Mouse (Mus musculus) lung, postnatal 0 days (tissue): ENCODE measurements around the gene Nckap5. TPM values are rescaled to one million over a fixed set of nuclear protein-coding genes. Genes with fewer than 3 reads are reported as not detected.
"Not testable (repeated sequence)": the region's sequence is repeated elsewhere in the genome, so short reads cannot be mapped to it uniquely, and the experiment has no call there.

Source experiments
- ATAC-seq: fragments of 200-750 bp; cut with Nextera tagmentation; 2 replicates; pipeline ENCODE4 v1.8.0; 2017; ENCODE audit warnings: moderate library complexity
- DNase-seq: peaks from one replicate; pipeline ENCODE4 v3.0.0-alpha.2; 2016; ENCODE audit warnings: low spot score
- H3K27ac ChIP-seq: fragments of 300-500 bp; sonication (generic); 2 replicates; pipeline ENCODE4 v1.5.1; 2014; ENCODE audit warnings: antibody characterized with exemption, mild to moderate bottlenecking, low read length, mixed read lengths
- H3K27me3 ChIP-seq: fragments of 300-500 bp; sonication (generic); replicated peaks from 2 replicates; pipeline ENCODE4 v1.6.1; 2014; ENCODE audit warnings: low read length, mixed read lengths; ENCODE audit not compliant: insufficient read depth
- H3K36me3 ChIP-seq: fragments of 300-500 bp; sonication (generic); 2 replicates; pipeline ENCODE4 v1.6.1; 2014; ENCODE audit warnings: low read length, mixed read lengths; ENCODE audit not compliant: insufficient read depth
- H3K4me1 ChIP-seq: fragments of 300-500 bp; sonication (generic); 2 replicates; pipeline ENCODE4 v1.6.1; 2014; ENCODE audit warnings: antibody characterized with exemption, low read depth, low read length, mixed read lengths; ENCODE audit not compliant: insufficient read depth
- H3K4me2 ChIP-seq: fragments of 300-500 bp; sonication (generic); replicated peaks from 2 replicates; pipeline ENCODE4 v1.6.1; 2014; ENCODE audit warnings: low read depth, mild to moderate bottlenecking, low read length, moderate library complexity, mixed read lengths
- H3K4me3 ChIP-seq: fragments of 300-500 bp; sonication (generic); 2 replicates; pipeline ENCODE4 v1.5.1; 2014; ENCODE audit warnings: low read depth, low read length
- H3K9ac ChIP-seq: fragments of 300-500 bp; sonication (generic); replicated peaks from 2 replicates; pipeline ENCODE4 v1.6.1; 2014; ENCODE audit warnings: low read depth, mild to moderate bottlenecking
- H3K9me3 ChIP-seq: fragments of 300-500 bp; sonication (generic); 2 replicates; pipeline ENCODE4 v1.6.1; 2016; ENCODE audit warnings: low read length, mixed read lengths
- CTCF ChIP-seq: IDR thresholded peaks from 2 replicates; pipeline ENCODE4 v1.5.1; 2016; ENCODE audit warnings: antibody characterized with exemption, mild to moderate bottlenecking
- EP300 ChIP-seq: IDR thresholded peaks from 2 replicates; pipeline ENCODE4 v1.6.1; 2016; ENCODE audit warnings: antibody characterized with exemption, mild to moderate bottlenecking, control low read depth
- WGBS: fragments of 180-500 bp; shearing (Covaris S2); extraction: QIAGEN DNeasy Blood & Tissue Kit; methylation state at CpG from one replicate; pipeline ENCODE4 v1.1.7; 2014; 5-methylcytosine and 5-hydroxymethylcytosine counted together
- polyA plus RNA-seq: library from polyadenylated mRNA; unstranded; fragments of >200 nt; fragmentation: Nextera tagmentation; extraction: Ambion mirVana; gene quantifications from 2 replicates; pipeline ENCODE4 v1.2.1, GENCODE M21; 2015

Nckap5 gene
- polyA plus RNA-seq, 1 experiment from 2014 or later: 26.0 TPM

DNA sequence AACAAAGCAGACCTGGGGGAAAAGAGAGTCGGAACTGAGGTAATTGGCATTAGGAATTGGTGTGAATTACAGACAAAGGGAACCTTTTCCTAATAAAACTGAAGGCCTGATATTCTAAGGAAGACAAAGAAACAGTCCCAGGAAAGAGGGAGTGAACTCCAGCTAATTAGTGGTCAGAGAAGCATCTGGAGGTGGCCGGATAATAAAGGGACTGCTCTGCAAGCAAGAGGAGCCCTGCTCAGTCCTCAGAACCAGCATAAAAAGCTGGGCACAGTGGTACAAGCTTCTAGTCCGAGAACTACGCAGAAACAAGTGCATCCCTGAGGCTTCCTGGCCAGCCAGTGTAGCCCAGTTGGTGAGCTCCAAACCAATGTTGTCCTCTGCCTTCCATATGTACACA is 754.3 kb downstream of the Nckap5 start:
- Histone ChIP-seq H3K27ac (no peak overlapping the region), H3K27me3 (no peaks in the 10 kb centered on the region), H3K4me2 (no peak overlapping the region), H3K36me3 (no peaks in the 10 kb centered on the region), H3K4me3 (no peak overlapping the region), H3K4me1 (no peaks in the 10 kb centered on the region), H3K9me3 (no peaks in the 10 kb centered on the region), H3K9ac (no peak overlapping the region)
- ATAC-seq: no peak
- 84% methylated on average over 4 of the region's 4 CpGs for WGBS
- no peak for DNase-seq
- TF ChIP-seq EP300: no peak
- no peak for TF ChIP-seq CTCF

DNA sequence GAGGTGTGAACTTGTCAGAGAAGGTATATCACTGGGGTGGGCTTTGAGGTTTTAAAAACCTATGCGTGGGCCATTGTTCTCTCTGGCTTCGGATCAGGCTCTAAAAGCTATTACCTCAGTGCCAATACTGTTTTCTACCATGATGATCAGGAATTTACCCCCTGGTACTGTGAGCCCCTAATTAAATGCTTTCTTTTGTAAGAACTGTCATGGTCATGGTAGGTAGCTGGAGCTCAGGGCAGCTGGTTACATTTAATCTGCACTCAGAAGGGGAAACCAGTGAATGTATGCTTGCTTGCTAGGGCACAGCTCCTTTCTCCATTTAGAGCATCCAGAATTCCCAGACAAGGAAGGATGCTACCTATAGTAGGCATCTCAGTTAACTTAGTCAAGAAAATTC is 759.7 kb downstream of the Nckap5 start:
- Histone ChIP-seq H3K9ac (no peak overlapping the region), H3K4me2 (no peak overlapping the region), H3K4me3 (no peak overlapping the region), H3K9me3 (no peaks in the 10 kb centered on the region), H3K27ac (no peak overlapping the region), H3K36me3 (no peaks in the 10 kb centered on the region), H3K27me3 (no peaks in the 10 kb centered on the region), H3K4me1 (no peaks in the 10 kb centered on the region)
- 81% methylated on average over 2 of the region's 2 CpGs for WGBS
- ATAC-seq (no peak), DNase-seq (no peak)
- no peak for TF ChIP-seq CTCF

DNA sequence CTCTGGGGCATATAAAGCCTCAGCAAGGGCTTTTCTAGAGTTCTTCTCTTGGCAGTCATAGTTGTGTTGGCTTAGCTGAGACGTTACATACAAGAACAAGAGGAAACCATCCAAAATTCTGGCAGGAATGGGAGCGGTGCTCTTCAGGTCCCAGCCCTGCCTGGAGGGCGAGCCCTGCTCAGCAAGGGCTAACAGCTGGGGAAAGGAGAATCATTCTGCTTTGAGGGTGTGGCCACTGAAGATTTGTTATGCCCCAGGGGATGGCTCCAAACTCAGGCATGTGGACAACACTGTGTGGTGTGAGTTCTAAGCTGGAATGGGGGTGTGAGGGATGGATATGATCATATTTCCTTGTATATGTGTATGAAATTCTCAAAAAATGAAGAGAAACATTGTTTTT is 779.1 kb downstream of the Nckap5 start:
- no peak for ATAC-seq
- Histone ChIP-seq H3K4me1 (no peaks in the 10 kb centered on the region), H3K9ac (no peak overlapping the region), H3K27ac (no peak overlapping the region), H3K9me3 (no peaks in the 10 kb centered on the region), H3K4me2 (no peak overlapping the region), H3K36me3 (no peaks in the 10 kb centered on the region), H3K4me3 (no peak overlapping the region), H3K27me3 (no peaks in the 10 kb centered on the region)
- no peak for DNase-seq
- TF ChIP-seq CTCF (no peak), EP300 (no peak)
- WGBS: 66% methylated on average over 3 of the region's 3 CpGs

DNA sequence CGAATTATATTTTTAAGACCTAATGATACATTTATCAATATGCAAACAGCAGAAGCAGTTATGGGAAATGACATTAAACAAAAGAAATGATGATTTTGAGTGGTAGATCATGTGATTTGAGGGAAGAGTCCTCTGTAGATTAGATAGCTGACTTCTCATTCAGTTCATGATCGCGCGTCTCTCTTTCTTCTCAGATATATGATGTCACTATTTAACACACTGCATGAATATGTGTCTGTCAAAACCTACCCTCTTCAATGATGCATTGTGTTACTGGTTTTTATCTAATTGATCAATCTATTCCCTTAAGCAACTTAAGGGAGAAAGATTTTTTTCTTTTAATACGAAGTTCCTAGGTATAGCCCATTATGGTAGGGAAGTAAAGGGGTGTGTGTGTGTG is 787.7 kb downstream of the Nckap5 start:
- Histone ChIP-seq H3K36me3 (no peaks in the 10 kb centered on the region), H3K4me1 (no peaks in the 10 kb centered on the region), H3K4me2 (no peak overlapping the region), H3K27ac (no peak overlapping the region), H3K9me3 (no peaks in the 10 kb centered on the region), H3K4me3 (no peak overlapping the region), H3K9ac (no peak overlapping the region), H3K27me3 (no peaks in the 10 kb centered on the region)
- ATAC-seq (no peak), DNase-seq (no peak)
- TF ChIP-seq CTCF: no peak
- no peak for TF ChIP-seq EP300
- WGBS: 91% methylated on average over 5 of the region's 5 CpGs

DNA sequence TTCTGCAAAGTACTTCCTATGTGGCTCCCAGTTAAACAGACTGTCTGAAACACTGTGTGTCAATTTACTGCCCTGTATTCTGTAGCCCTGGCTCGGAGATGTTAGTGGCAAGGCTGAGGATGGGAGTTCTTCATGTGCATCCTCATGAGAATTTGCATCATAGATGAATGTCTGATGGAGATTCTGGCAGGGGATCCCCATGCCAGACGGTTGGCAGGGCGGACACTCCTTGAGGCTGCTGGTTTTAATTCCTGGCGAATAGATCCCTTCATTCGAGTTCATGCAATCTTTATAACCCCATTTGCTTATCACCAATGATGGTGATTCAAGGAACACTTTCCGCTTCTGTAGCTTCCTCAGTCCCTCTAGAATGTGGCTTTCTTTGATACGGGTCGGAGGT is 803.1 kb downstream of the Nckap5 start:
- H3K27me3 ChIP-seq: no peaks in the 10 kb centered on the region
- H3K4me2 ChIP-seq: no peak overlapping the region
- H3K9ac ChIP-seq: no peak overlapping the region
- no peak overlapping the region for H3K4me3 ChIP-seq
- no peaks in the 10 kb centered on the region for H3K9me3 ChIP-seq
- DNase-seq (no peak), ATAC-seq (no peak)
- TF ChIP-seq CTCF (no peak), EP300 (no peak)
- WGBS: 89% methylated on average over 8 of the region's 8 CpGs
- no peak overlapping the region for H3K27ac ChIP-seq
- H3K36me3 ChIP-seq: peaks cover 33% of the 10 kb centered on the region
- H3K4me1 ChIP-seq: no peaks in the 10 kb centered on the region

DNA sequence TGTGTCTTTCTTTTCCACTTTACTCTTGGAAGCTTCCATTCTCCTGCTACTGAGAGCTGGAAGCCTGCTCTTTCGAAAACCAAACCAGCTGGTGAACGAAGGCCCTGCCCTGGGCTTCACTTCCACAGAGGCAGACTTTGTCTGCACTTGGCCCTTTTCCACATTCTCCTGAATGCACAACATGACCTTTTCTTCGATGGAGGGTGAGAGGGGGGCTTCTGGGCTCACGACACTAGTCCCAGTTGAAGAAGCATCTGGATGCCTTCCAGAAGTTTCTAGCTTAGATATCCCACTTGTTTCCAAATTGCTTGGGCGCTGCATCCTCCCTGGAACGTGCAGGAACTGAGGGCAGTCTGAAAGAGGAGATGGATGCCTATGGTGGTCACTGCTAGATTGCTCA is 806.1 kb downstream of the Nckap5 start:
- Histone ChIP-seq H3K4me2 (no peak overlapping the region), H3K9ac (no peak overlapping the region), H3K9me3 (no peaks in the 10 kb centered on the region), H3K4me1 (no peaks in the 10 kb centered on the region), H3K4me3 (no peak overlapping the region), H3K27me3 (no peaks in the 10 kb centered on the region), H3K36me3 (peaks cover 33% of the 10 kb centered on the region; the same call in 1 of the 2 replicates), H3K27ac (no peak overlapping the region)
- ATAC-seq (no peak), DNase-seq (no peak)
- TF ChIP-seq CTCF (no peak), EP300 (no peak)
- WGBS: 53% methylated on average over 6 of the region's 6 CpGs

DNA sequence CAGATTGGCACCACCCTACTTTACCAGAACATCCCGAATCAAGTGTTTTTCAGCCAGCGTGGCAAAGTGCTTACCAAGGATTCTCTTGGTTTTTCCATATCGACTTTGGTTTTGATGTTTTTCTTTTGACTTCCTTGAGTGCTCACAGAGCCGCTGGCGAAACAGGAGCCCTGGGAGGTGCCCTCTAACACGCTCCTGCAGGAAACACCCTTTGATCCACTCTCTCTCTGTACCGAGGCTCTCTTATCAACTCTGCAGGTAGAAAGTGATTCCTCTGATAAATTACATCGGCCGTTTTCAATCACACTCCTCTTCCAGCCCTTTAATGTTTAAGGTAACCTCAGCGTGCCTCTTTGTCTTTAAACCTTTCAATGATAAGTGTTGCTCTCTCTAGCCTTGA is 807.6 kb downstream of the Nckap5 start:
- peaks cover 30% of the 10 kb centered on the region; the same call in 1 of the 2 replicates for H3K36me3 ChIP-seq
- no peak overlapping the region for H3K9ac ChIP-seq
- no peak overlapping the region for H3K4me2 ChIP-seq
- TF ChIP-seq EP300 (no peak), CTCF (no peak)
- no peak overlapping the region for H3K27ac ChIP-seq
- H3K27me3 ChIP-seq: no peaks in the 10 kb centered on the region
- WGBS: 34% methylated on average over 10 of the region's 10 CpGs
- no peaks in the 10 kb centered on the region for H3K4me1 ChIP-seq
- no peaks in the 10 kb centered on the region for H3K9me3 ChIP-seq
- DNase-seq (no peak), ATAC-seq (no peak)
- H3K4me3 ChIP-seq: no peak overlapping the region

DNA sequence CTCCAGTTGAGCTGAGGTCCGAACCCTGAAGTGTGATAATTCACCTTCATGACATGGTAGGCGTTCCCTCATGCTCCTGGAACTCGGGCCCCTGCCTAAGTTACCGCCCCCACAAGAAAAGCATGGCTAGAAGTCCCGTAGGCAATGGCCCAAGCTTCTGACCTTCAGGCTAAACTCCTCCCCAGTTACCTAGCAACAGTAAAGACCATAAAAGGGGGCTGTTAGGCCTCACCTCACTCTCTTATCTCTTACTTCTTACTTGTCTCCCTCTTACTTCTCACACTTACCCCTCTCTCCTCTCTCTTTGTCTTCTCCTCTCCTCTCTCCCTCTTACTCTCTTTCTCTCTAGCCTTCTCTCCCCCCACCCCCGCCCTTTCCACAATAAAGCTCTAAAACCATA is 811.9 kb downstream of the Nckap5 start:
- not testable (repeated sequence) for H3K36me3 ChIP-seq, H3K27ac ChIP-seq, H3K4me3 ChIP-seq, DNase-seq, H3K27me3 ChIP-seq, H3K9ac ChIP-seq, H3K9me3 ChIP-seq, H3K4me1 ChIP-seq, ATAC-seq, H3K4me2 ChIP-seq
- WGBS: 59% methylated on average over 6 of the region's 6 CpGs
